ENCODE assay signal across 8 mouse cellular contexts in genomic region chr6:83124851-83125312, GRCm38 (mm10). TPM values are rescaled to one million over a fixed set of nuclear protein-coding genes. Genes with fewer than 3 reads are reported as not detected.
A peak's percentile ranks its signal among the peaks of the same experiment; 100 is the strongest.
DNase-seq lines count a peak whose midpoint lies in the region.

No protein-coding gene starts in this region.

- WGBS in hindbrain, embryonic 10.5 days = under 1% methylated on average over 30 of the region's 30 CpGs

- no peaks in the 10 kb centered on the region for H3K27me3 ChIP-seq in hindbrain, embryonic 10.5 days (ENCODE audit: insufficient read depth, poor library complexity, severe bottlenecking)

- H3K9me3 ChIP-seq in hindbrain, embryonic 10.5 days = no peaks in the 10 kb centered on the region

- H3K27ac ChIP-seq in hindbrain, embryonic 10.5 days = peak overlapping the region; percentile 93

- peak overlapping the region; percentile 84 for H3K4me3 ChIP-seq in hindbrain, embryonic 10.5 days

- H3K36me3 ChIP-seq in hindbrain, embryonic 10.5 days = peaks cover 5% of the 10 kb centered on the region

- peaks cover 44% of the 10 kb centered on the region for H3K4me1 ChIP-seq in hindbrain, embryonic 10.5 days (replicated peaks)

- DNase-seq in MEL-GATA-1-ER (ENCODE audit: extremely low read depth, low read depth) = peak; percentile 97
- DNase-seq in cerebellum, adult 8-10 months = peak; percentile 87
- DNase-seq in forelimb bud, embryonic 11.5 days (ENCODE audit: low read depth, low spot score) = peak; percentile 94
- DNase-seq in hindbrain, embryonic 10.5 days (ENCODE audit: low spot score) = peak; percentile 93
- DNase-seq in layer of hippocampus, postnatal 10 days (ENCODE audit: low spot score in 2 of 2) = peak; percentile 88 to 91
- DNase-seq in lung, postnatal 10 days = peak; percentile 96
- peak; percentile 89 for DNase-seq in ovary, postnatal 36 days (ENCODE audit: low spot score)
- peak; percentile 82 for DNase-seq in thymus, postnatal 25 days

RNA-seq across cellular contexts. Expression of gene Ino80b, which starts 0.3 kb away (rescaled TPM):
- polyA plus RNA-seq in hindbrain, embryonic 10.5 days (2016; fragmentation: Nextera tagmentation; extraction: Ambion mirVana) = 19.8 and 22.8 TPM in 2 replicates
- 10 to 100 TPM; 21.6 to 22.6 TPM for total RNA-seq in layer of hippocampus, postnatal 10 days (2021)

RNA-seq across cellular contexts. Expression of gene Wbp1, which starts 3.5 kb away (rescaled TPM):
- 157 and 245 TPM in 2 replicates for polyA plus RNA-seq in hindbrain, embryonic 10.5 days (2016; fragmentation: Nextera tagmentation; extraction: Ambion mirVana)
- 10 to 100 TPM; 68.6 to 72.7 TPM for total RNA-seq in layer of hippocampus, postnatal 10 days (2021)

RNA-seq across cellular contexts. Expression of gene Mogs, which starts 9.6 kb away (rescaled TPM):
- polyA plus RNA-seq in hindbrain, embryonic 10.5 days (2016; fragmentation: Nextera tagmentation; extraction: Ambion mirVana) = 37.9 and 40.0 TPM in 2 replicates
- 10 to 100 TPM; 27.7 to 30.3 TPM for total RNA-seq in layer of hippocampus, postnatal 10 days (2021)

RNA-seq across cellular contexts. Expression of gene Rtkn, which starts 10.4 kb away (rescaled TPM):
- 40.5 and 46.4 TPM in 2 replicates for polyA plus RNA-seq in hindbrain, embryonic 10.5 days (2016; fragmentation: Nextera tagmentation; extraction: Ambion mirVana)
- total RNA-seq in layer of hippocampus, postnatal 10 days (2021) = 10 to 100 TPM; 36.2 to 36.5 TPM

RNA-seq across cellular contexts. Expression of gene Mrpl53, which starts 16.0 kb away (rescaled TPM):
- polyA plus RNA-seq in hindbrain, embryonic 10.5 days (2016; fragmentation: Nextera tagmentation; extraction: Ambion mirVana) = 151 and 154 TPM in 2 replicates
- 10 to 100 TPM; 55.6 to 58.1 TPM for total RNA-seq in layer of hippocampus, postnatal 10 days (2021)

Comparison
In these comparisons a context has a peak if more than half of its experiments do, and no peak if none do; other contexts are left out.
1. Peak in every context shown above with its lines: DNase-seq, H3K4me3 ChIP-seq and H3K27ac ChIP-seq.